In genomic region chr5:36373246-36373891, GRCm38 (mm10) we compare ENCODE assay signal across 8 mouse cellular contexts. TPM values are rescaled to one million over a fixed set of nuclear protein-coding genes. Genes with fewer than 3 reads are reported as not detected.
DNase-seq lines count a peak whose midpoint lies in the region; ATAC-seq lines count a peak whose summit lies in the region.

No protein-coding gene starts in this region.

- no peak overlapping the region for H3K9ac ChIP-seq in embryonic facial prominence, embryonic 11.5 days (replicated peaks; ENCODE audit: low read length)

- ATAC-seq in embryonic facial prominence, embryonic 11.5 days (replicated peaks; ENCODE audit: insufficient number of reproducible peaks, low FRiP score, low TSS enrichment, low read depth), result peak; percentile 64; the same call in 1 of the 2 replicates

- no peak overlapping the region; the same call in 1 of the 2 replicates for H3K4me2 ChIP-seq in embryonic facial prominence, embryonic 11.5 days (ENCODE audit: low read depth, low read length)

- H3K4me3 ChIP-seq in embryonic facial prominence, embryonic 11.5 days (ENCODE audit: low read depth, low read length), result no peak overlapping the region

- no peaks in the 10 kb centered on the region for H3K27me3 ChIP-seq in embryonic facial prominence, embryonic 11.5 days (ENCODE audit: control insufficient read depth, insufficient read depth, low read length)

- H3K27ac ChIP-seq in embryonic facial prominence, embryonic 11.5 days (replicated peaks; ENCODE audit: low read depth, low read length), result peak overlapping the region; percentile 59

- H3K9me3 ChIP-seq in embryonic facial prominence, embryonic 11.5 days (replicated peaks; ENCODE audit: control insufficient read depth, low read length), result no peaks in the 10 kb centered on the region

- whole genome bisulfite sequencing in embryonic facial prominence, embryonic 11.5 days, result 27% methylated on average over 11 of the region's 11 CpGs

- H3K36me3 ChIP-seq in embryonic facial prominence, embryonic 11.5 days (replicated peaks; ENCODE audit: control insufficient read depth, insufficient read depth, low read depth, low read length), result no peaks in the 10 kb centered on the region

- peaks cover 17% of the 10 kb centered on the region for H3K4me1 ChIP-seq in embryonic facial prominence, embryonic 11.5 days (ENCODE audit: control insufficient read depth, insufficient read depth, low read length)

- peak; percentile 62 for DNase-seq in thymus, postnatal 0 days (ENCODE audit: low spot score)
- no peak for DNase-seq in thymus, adult 18-20 months
- DNase-seq in embryonic facial prominence, embryonic 11.5 days (ENCODE audit: low spot score), result peak; percentile 77
- DNase-seq in kidney, adult 11 months, result peak; percentile 46
- DNase-seq in lung, postnatal 36 days, result peak; percentile 65
- no peak for DNase-seq in right cerebral cortex, postnatal 25 days
- DNase-seq in right cerebral cortex, postnatal 36 days (ENCODE audit: low spot score in 2 of 2), result no peak
- no peak for DNase-seq in c-Kit-positive CD71-positive TER-119-positive erythroid progenitor cells, embryonic 14.5 days (ENCODE audit: low spot score)

RNA-seq across cellular contexts. Expression of gene Sorcs2, which starts 24.6 kb away (rescaled TPM):
- 1.6 and 1.7 TPM in 2 replicates for polyA plus RNA-seq in thymus, postnatal 0 days (2015; fragmentation: Nextera tagmentation; extraction: Ambion mirVana)
- 4.6 and 6.4 TPM in 2 replicates for polyA plus RNA-seq in embryonic facial prominence, embryonic 11.5 days (2014; fragmentation: Nextera tagmentation; extraction: Ambion mirVana)

Comparison
In these comparisons a context has a peak if more than half of its experiments do, and no peak if none do; other contexts are left out.
1. DNase-seq: peak in thymus, postnatal 0 days (single experiment), embryonic facial prominence, embryonic 11.5 days (single experiment), kidney, adult 11 months (single experiment) and lung, postnatal 36 days (single experiment); none in thymus, adult 18-20 months (0 of 2), right cerebral cortex, postnatal 25 days (single experiment), right cerebral cortex, postnatal 36 days (0 of 2) and c-Kit-positive CD71-positive TER-119-positive erythroid progenitor cells, embryonic 14.5 days (single experiment).